Mouse (Mus musculus): ENCODE data around the gene Esyt3. TPM values are rescaled to one million over a fixed set of nuclear protein-coding genes. Genes with fewer than 3 reads are reported as not detected.

Gene Esyt3
- total RNA-seq, 2 experiments from 2014 or later = 1.7 to 2.1 TPM

- H3K27ac ChIP-seq = no peak overlapping the region
- H3K4me3 ChIP-seq = no peak overlapping the region
- intact Hi-C loops (cut with DNase I) = no loop called here
- no peak for TF ChIP-seq CTCF (IDR thresholded peaks at IDR 0.05)
- no peak for DNase-seq (ENCODE audit: extremely low spot score in 1 of 2, low spot score in 2 of 2)
Observed at GRCm38 (mm10) chr9:99304296-99304695, 54.1 kb downstream of the Esyt3 start.

Other genes starting within 250 kb of the Esyt3 start
- gene Pik3cb, start 217.9 kb downstream of the Esyt3 start, total RNA-seq (2021) = 10 to 100 TPM; 23.5 to 25.6 TPM
- gene Faiml, start 121.3 kb downstream of the Esyt3 start, total RNA-seq (2021) = not detected
- gene Cep70, start 115.2 kb downstream of the Esyt3 start, total RNA-seq (2021) = 10 to 100 TPM; 21.2 to 30.6 TPM
- gene Mras, start 78.8 kb upstream of the Esyt3 start, total RNA-seq (2021) = 100 to 1,000 TPM; 166 TPM
- not detected for gene Nme9, start 92.9 kb upstream of the Esyt3 start, total RNA-seq (2021)
- 10 to 100 TPM; 52.5 to 54.9 TPM for gene Armc8, start 210.3 kb upstream of the Esyt3 start, total RNA-seq (2021)
- gene Dbr1, start 217.2 kb upstream of the Esyt3 start, total RNA-seq (2021) = 10 to 100 TPM; 14.2 to 15.9 TPM